Mouse (Mus musculus): Measurements from ENCODE around the gene Tmc2.

DNA sequence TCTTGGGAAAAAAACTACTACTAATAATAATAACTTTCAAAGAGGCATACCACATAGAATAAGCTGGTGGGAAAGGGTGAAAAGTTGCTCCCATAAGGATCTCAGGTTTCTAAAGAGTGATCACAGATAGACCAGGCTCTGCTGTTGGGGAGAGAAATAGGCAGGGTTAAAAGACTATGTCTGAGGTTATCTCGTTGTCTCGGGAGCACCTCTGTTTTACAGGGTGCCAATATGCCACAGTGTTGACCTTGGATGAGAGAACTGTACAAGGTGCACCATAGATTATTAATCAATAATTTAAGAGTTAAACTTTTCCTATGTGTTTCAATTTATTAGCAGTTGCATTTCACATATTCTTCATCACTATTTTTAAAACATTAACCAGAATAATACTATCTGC is 66.9 kb downstream of the Tmc2 start:
- TF ChIP-seq CTCF (conservative IDR thresholded peaks at IDR 0.05; ENCODE audit: insufficient read depth, insufficient read length, low read depth, low read length) (no peak), POLR2A (IDR thresholded peaks at IDR 0.05; ENCODE audit: low read depth, low read length) (no peak)

Measured in kidney, adult 2 months (tissue).